Mouse (Mus musculus): ENCODE data around the gene Cep68. TPM values are rescaled to one million over a fixed set of nuclear protein-coding genes. Genes with fewer than 3 reads are reported as not detected.

Cep68 gene
- total and polyA plus RNA-seq, 3 experiments = 27.8 to 31.6 (median 30.7) TPM

DNA sequence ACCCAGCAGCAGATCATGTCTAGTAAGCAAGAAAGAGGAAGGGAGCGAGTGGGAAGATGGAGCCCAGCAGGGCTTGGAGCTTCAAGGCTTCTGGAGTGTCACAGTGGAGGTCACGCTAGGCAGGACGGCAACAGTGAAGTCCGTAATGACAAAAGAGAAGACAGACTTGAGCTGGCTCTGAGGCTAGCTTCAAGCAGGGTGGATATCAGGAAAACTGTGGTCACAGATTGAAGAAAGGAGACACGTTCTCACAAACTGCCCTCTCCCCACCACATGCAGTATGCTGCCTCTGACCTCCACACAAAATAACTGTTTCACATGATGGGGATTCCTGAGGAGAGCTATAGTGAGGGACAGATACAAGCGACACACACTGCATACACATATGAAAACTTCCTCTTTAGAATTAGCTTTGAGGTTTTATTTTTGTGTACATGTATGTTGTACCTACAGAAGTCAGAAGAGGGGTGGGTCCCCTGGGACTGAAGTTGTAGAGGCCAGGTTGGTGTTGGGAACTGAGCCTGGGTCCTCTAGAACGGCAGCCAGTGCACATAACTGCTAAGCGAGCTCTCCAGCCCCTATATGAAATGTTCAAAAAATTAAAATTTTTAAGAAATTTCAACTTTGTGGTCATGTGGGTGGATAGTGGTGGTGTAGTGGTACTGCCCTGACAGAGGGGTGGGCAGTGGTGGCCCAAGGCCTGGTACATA lies 1.9 kb downstream of the Cep68 start:
- H3K27me3 ChIP-seq (replicated peaks) = no peaks in the 10 kb centered on the region
- dilution Hi-C loops (cut with MboI; ENCODE audit: extremely low pct_ligation_motif_present, extremely low pct_unique_long_range_greater_than_20kb, low sequenced_read_pairs) = no loop called here
- peaks cover 47% of the 10 kb centered on the region for H3K79me2 ChIP-seq (replicated peaks; ENCODE audit: control insufficient read depth, extremely low read depth, insufficient read depth, poor library complexity, severe bottlenecking)
- in situ Hi-C loops (cut with MboI; ENCODE audit: low pct_ligation_motif_present, low pct_unique_long_range_greater_than_20kb, low sequenced_read_pairs) = no loop called here
- H3K36me3 ChIP-seq (replicated peaks in 1 of 2; ENCODE audit: control insufficient read depth in 1 of 2, insufficient read depth in 1 of 2, low read length in 1 of 2) = peaks cover 20 to 47% of the 10 kb centered on the region in 2 experiments
- H3K9me3 ChIP-seq (replicated peaks; ENCODE audit: low read length) = no peaks in the 10 kb centered on the region
- no peak overlapping the region for H3K9ac ChIP-seq (ENCODE audit: insufficient read depth, low read depth)
- H3K4me2 ChIP-seq (ENCODE audit: insufficient read depth, low read depth, poor library complexity, severe bottlenecking) = peak overlapping the region; percentile 80
- no peak for DNase-seq (ENCODE audit: extremely low read depth)
- no peak for TF ChIP-seq ETS1 (conservative IDR thresholded peaks at IDR 0.05; ENCODE audit: low read depth, low read length)
- no peak for TF ChIP-seq CHD1 (IDR thresholded peaks at IDR 0.05; ENCODE audit: low read depth, low read length)
- no peak for TF ChIP-seq TCF12 (IDR thresholded peaks at IDR 0.05; ENCODE audit: low read depth, low read length)
- TF ChIP-seq RAD21 (IDR thresholded peaks at IDR 0.05; ENCODE audit: low read depth, low read length) = no peak
- no peak for TF ChIP-seq EP300 (IDR thresholded peaks at IDR 0.05; ENCODE audit: low read length)
- TF ChIP-seq PAX5 (IDR thresholded peaks at IDR 0.05; ENCODE audit: low read length) = no peak
- no peak for TF ChIP-seq SIN3A (IDR thresholded peaks at IDR 0.05; ENCODE audit: low read length)
- TF ChIP-seq KAT2A (IDR thresholded peaks at IDR 0.05; ENCODE audit: insufficient replicate concordance, low read length) = no peak
- H3K4me3 ChIP-seq (replicated peaks in 1 of 3; ENCODE audit: low read depth in 2 of 3, low read length in 2 of 3, poor library complexity in 1 of 3) = no peak overlapping the region
- no peak overlapping the region for H3K27ac ChIP-seq (ENCODE audit: insufficient read depth, low read depth)
- H3K4me1 ChIP-seq (ENCODE audit: control insufficient read depth in 1 of 2, insufficient read depth in 2 of 2) = peaks cover 18 to 68% of the 10 kb centered on the region in 2 experiments

DNA sequence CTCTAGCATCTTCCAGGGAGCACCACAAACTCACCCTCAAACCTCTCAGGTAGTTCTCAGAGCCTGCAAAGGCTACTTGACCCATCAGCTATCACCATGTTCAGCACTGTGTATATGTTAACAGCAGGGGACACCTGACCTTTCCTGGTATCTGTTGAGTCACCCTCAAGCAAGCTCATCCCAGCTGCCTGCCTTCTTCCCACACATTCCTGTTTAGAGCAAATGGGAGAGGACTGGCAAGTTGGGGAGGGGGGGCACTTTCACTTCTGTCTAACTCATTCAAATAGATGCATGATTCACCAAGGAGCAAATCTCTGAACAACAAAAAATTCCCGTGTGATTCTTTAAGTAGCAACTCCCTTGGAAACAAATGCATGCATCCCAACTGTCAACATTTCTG lies 2.6 kb downstream of the Cep68 start:
- H3K36me3 ChIP-seq (replicated peaks in 1 of 2; ENCODE audit: control insufficient read depth in 1 of 2, insufficient read depth in 1 of 2, low read length in 1 of 2) = peaks cover 24 to 52% of the 10 kb centered on the region in 2 experiments
- H3K4me1 ChIP-seq (ENCODE audit: control insufficient read depth in 1 of 2, insufficient read depth in 2 of 2) = peaks cover 18 to 68% of the 10 kb centered on the region in 2 experiments
- H3K27ac ChIP-seq (ENCODE audit: insufficient read depth, low read depth) = no peak overlapping the region
- H3K9me3 ChIP-seq (replicated peaks; ENCODE audit: low read length) = no peaks in the 10 kb centered on the region
- H3K9ac ChIP-seq (ENCODE audit: insufficient read depth, low read depth) = no peak overlapping the region
- H3K79me2 ChIP-seq (replicated peaks; ENCODE audit: control insufficient read depth, extremely low read depth, insufficient read depth, poor library complexity, severe bottlenecking) = peaks cover 47% of the 10 kb centered on the region
- H3K4me3 ChIP-seq (replicated peaks in 1 of 3; ENCODE audit: low read depth in 2 of 3, low read length in 2 of 3, poor library complexity in 1 of 3) = no peak overlapping the region
- H3K27me3 ChIP-seq (replicated peaks) = no peaks in the 10 kb centered on the region
- DNase-seq (ENCODE audit: extremely low read depth) = no peak
- dilution Hi-C loops (cut with MboI; ENCODE audit: extremely low pct_ligation_motif_present, extremely low pct_unique_long_range_greater_than_20kb, low sequenced_read_pairs) = no loop called here
- TF ChIP-seq BHLHE40 (IDR thresholded peaks at IDR 0.05; ENCODE audit: low read depth, low read length) = no peak
- no peak for TF ChIP-seq GABPA (IDR thresholded peaks at IDR 0.05; ENCODE audit: insufficient replicate concordance, low read depth, low read length)
- no peak for TF ChIP-seq MEF2A (IDR thresholded peaks at IDR 0.05; ENCODE audit: borderline replicate concordance, low read depth, low read length)
- TF ChIP-seq MAZ (IDR thresholded peaks at IDR 0.05; ENCODE audit: low read depth, low read length) = no peak
- TF ChIP-seq MAX (IDR thresholded peaks at IDR 0.05; ENCODE audit: low read length) = no peak
- no peak for TF ChIP-seq E2F4 (IDR thresholded peaks at IDR 0.05; ENCODE audit: insufficient replicate concordance, low read depth, low read length)
- no peak for TF ChIP-seq USF2 (conservative IDR thresholded peaks at IDR 0.05; ENCODE audit: low read depth, low read length)
- no peak for TF ChIP-seq POLR2A (IDR thresholded peaks at IDR 0.05; ENCODE audit: low read depth, low read length)
- no peak for TF ChIP-seq HCFC1 (IDR thresholded peaks at IDR 0.05; ENCODE audit: low read depth, low read length)
- in situ Hi-C loops (cut with MboI; ENCODE audit: low pct_ligation_motif_present, low pct_unique_long_range_greater_than_20kb, low sequenced_read_pairs) = no loop called here
- 0 out of 2 replicates have a peak overlapping the region, but pooled peaks have one; percentile 80 for H3K4me2 ChIP-seq (ENCODE audit: insufficient read depth, low read depth, poor library complexity, severe bottlenecking)
